Mouse (Mus musculus): ENCODE data around the gene Cx3cr1. TPM values are rescaled to one million over a fixed set of nuclear protein-coding genes. Genes with fewer than 3 reads are reported as not detected.

Cx3cr1 gene
- polyA plus RNA-seq, 1 experiment from 2014 or later: 7.4 TPM

- H3K4me1 ChIP-seq (ENCODE audit: control insufficient read depth, insufficient read depth, low read length): peaks cover 59% of the 10 kb centered on the region
- H3K27ac ChIP-seq (ENCODE audit: low read depth, low read length): no peak overlapping the region
Observed at GRCm38 (mm10) chr9:119979749-119980148, 89.9 kb downstream of the Cx3cr1 start.

GRCm38 (mm10) chr9:119978811-119979441 lies 90.8 kb downstream of the Cx3cr1 start:
- Histone ChIP-seq H3K9ac (ENCODE audit: low read depth, low read length) (no peak overlapping the region), H3K27ac (ENCODE audit: low read depth, low read length) (no peak overlapping the region), H3K9me3 (ENCODE audit: control insufficient read depth, low read length) (no peaks in the 10 kb centered on the region), H3K27me3 (ENCODE audit: control insufficient read depth, insufficient read depth, low read length) (no peaks in the 10 kb centered on the region), H3K4me2 (replicated peaks; ENCODE audit: low read depth, low read length) (no peak overlapping the region), H3K4me3 (ENCODE audit: low read length) (no peak overlapping the region), H3K4me1 (ENCODE audit: control insufficient read depth, insufficient read depth, low read length) (peaks cover 52% of the 10 kb centered on the region), H3K36me3 (ENCODE audit: control insufficient read depth, insufficient read depth, low read length) (peaks cover 9% of the 10 kb centered on the region; the same call in 1 of the 2 replicates)
- WGBS: 78% methylated on average over 6 of the region's 6 CpGs
- no peak for ATAC-seq (ENCODE audit: low FRiP score, low TSS enrichment)

More at GRCm38 (mm10) chr9:119979749-119980148, 89.9 kb downstream of the Cx3cr1 start:
- no peak overlapping the region for H3K9ac ChIP-seq (ENCODE audit: low read depth, low read length)
- WGBS: 63% methylated on average over 2 of the region's 2 CpGs
- 0 out of 2 replicates have a peak, but pooled peaks cover 4% of the 10 kb centered on the region for H3K36me3 ChIP-seq (ENCODE audit: control insufficient read depth, insufficient read depth, low read length)
- H3K9me3 ChIP-seq (ENCODE audit: control insufficient read depth, low read length): no peaks in the 10 kb centered on the region
- H3K27me3 ChIP-seq (ENCODE audit: control insufficient read depth, insufficient read depth, low read length): no peaks in the 10 kb centered on the region
- no peak overlapping the region for H3K4me3 ChIP-seq (ENCODE audit: low read length)
- no peak for ATAC-seq (ENCODE audit: low FRiP score, low TSS enrichment)
- no peak overlapping the region for H3K4me2 ChIP-seq (replicated peaks; ENCODE audit: low read depth, low read length)

DNA sequence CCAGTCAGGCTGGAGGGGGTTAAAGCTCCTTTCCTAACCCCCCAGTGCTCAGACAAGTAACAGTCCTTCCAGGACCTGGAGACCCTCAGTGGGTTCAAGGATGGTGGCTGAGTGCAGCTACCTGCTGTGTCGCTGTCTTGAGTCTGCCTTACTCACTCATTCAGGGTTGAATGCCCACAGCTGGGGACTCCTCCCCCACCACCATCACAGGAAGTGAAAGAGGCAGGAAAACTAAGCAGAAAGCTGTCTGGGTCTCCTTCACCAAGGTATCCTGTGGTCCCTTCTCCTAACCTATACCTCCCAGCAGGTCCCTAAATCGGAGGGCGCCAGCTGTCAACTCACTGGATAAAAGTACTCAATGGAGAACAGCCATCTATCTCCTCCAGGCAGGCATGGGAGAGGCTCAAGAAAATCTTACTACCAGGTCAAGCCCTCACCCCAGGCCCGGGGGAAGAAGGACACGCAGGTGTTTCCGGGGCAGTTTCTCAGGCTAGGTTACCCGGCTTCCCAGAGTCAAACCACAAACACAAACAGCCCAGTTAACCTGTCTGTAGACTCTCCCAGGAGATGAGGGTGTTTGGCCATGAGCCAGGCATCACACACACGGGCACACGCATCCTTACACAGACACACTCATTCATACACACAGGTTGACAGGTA lies 91.4 kb downstream of the Cx3cr1 start:
- 33% methylated on average over 9 of the region's 9 CpGs for WGBS
- Histone ChIP-seq H3K27me3 (ENCODE audit: control insufficient read depth, insufficient read depth, low read length) (no peaks in the 10 kb centered on the region), H3K36me3 (ENCODE audit: control insufficient read depth, insufficient read depth, low read length) (peaks cover 16% of the 10 kb centered on the region), H3K4me3 (ENCODE audit: low read length) (no peak overlapping the region), H3K27ac (ENCODE audit: low read depth, low read length) (peak overlapping the region; percentile 24; the same call in 1 of the 2 replicates), H3K4me1 (ENCODE audit: control insufficient read depth, insufficient read depth, low read length) (peaks cover 52% of the 10 kb centered on the region), H3K9ac (ENCODE audit: low read depth, low read length) (no peak overlapping the region), H3K9me3 (ENCODE audit: control insufficient read depth, low read length) (no peaks in the 10 kb centered on the region), H3K4me2 (replicated peaks; ENCODE audit: low read depth, low read length) (peak overlapping the region; percentile 4; the same call in 1 of the 2 replicates)
- ATAC-seq (ENCODE audit: low FRiP score, low TSS enrichment): no peak

DNA sequence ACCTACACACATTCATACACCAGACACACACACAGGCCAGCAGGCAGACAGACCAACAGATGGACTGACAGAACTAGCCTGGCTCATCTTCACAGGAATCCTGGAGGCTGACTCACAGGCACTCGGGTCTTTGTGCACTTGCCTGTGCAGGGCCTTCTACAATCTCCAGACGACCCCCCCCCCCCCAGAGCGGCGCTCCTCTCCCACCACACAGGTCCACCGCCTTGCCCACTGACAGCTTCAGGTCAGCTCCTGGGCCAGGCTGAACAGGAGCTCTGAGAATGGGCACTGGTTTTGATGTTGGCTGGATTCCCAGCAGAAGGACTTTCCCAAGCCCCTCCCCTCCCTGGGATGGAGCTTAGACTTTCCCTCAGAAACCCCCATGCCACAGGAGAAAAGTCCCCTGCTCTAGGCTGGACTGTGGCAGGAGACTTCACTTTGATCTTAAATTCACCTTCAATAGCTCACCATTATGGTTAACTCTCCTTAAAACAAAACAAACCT lies 92.1 kb downstream of the Cx3cr1 start:
- H3K36me3 ChIP-seq (ENCODE audit: control insufficient read depth, insufficient read depth, low read length): peaks cover 22% of the 10 kb centered on the region
- no peaks in the 10 kb centered on the region for H3K9me3 ChIP-seq (ENCODE audit: control insufficient read depth, low read length)
- no peaks in the 10 kb centered on the region for H3K27me3 ChIP-seq (ENCODE audit: control insufficient read depth, insufficient read depth, low read length)
- H3K4me2 ChIP-seq (replicated peaks; ENCODE audit: low read depth, low read length): peak overlapping the region; percentile 4; the same call in 1 of the 2 replicates
- no peak for ATAC-seq (ENCODE audit: low FRiP score, low TSS enrichment)
- H3K4me1 ChIP-seq (ENCODE audit: control insufficient read depth, insufficient read depth, low read length): peaks cover 51% of the 10 kb centered on the region
- H3K4me3 ChIP-seq (ENCODE audit: low read length): no peak overlapping the region
- WGBS: 23% methylated on average over 4 of the region's 5 CpGs
- no peak overlapping the region for H3K9ac ChIP-seq (ENCODE audit: low read depth, low read length)
- H3K27ac ChIP-seq (ENCODE audit: low read depth, low read length): peak overlapping the region; percentile 24; the same call in 1 of the 2 replicates

GRCm38 (mm10) chr9:119976704-119977556 lies 92.7 kb downstream of the Cx3cr1 start:
- H3K27ac ChIP-seq (ENCODE audit: low read depth, low read length): no peak overlapping the region
- H3K9me3 ChIP-seq (ENCODE audit: control insufficient read depth, low read length): no peaks in the 10 kb centered on the region
- H3K36me3 ChIP-seq (ENCODE audit: control insufficient read depth, insufficient read depth, low read length): peaks cover 27% of the 10 kb centered on the region
- 0 out of 2 replicates have a peak overlapping the region, but pooled peaks have one; percentile 23 for H3K9ac ChIP-seq (ENCODE audit: low read depth, low read length)
- ATAC-seq (ENCODE audit: low FRiP score, low TSS enrichment): no peak
- H3K4me2 ChIP-seq (replicated peaks; ENCODE audit: low read depth, low read length): peak overlapping the region; percentile 15; the same call in 1 of the 2 replicates
- H3K4me1 ChIP-seq (ENCODE audit: control insufficient read depth, insufficient read depth, low read length): peaks cover 44% of the 10 kb centered on the region
- no peaks in the 10 kb centered on the region for H3K27me3 ChIP-seq (ENCODE audit: control insufficient read depth, insufficient read depth, low read length)
- no peak overlapping the region for H3K4me3 ChIP-seq (ENCODE audit: low read length)
- WGBS: 26% methylated on average over 17 of the region's 17 CpGs

GRCm38 (mm10) chr9:119975286-119975685 lies 94.4 kb downstream of the Cx3cr1 start:
- Histone ChIP-seq H3K27me3 (ENCODE audit: control insufficient read depth, insufficient read depth, low read length) (no peaks in the 10 kb centered on the region), H3K9me3 (ENCODE audit: control insufficient read depth, low read length) (no peaks in the 10 kb centered on the region), H3K27ac (ENCODE audit: low read depth, low read length) (no peak overlapping the region), H3K4me1 (ENCODE audit: control insufficient read depth, insufficient read depth, low read length) (peaks cover 33% of the 10 kb centered on the region), H3K4me3 (ENCODE audit: low read length) (no peak overlapping the region), H3K9ac (ENCODE audit: low read depth, low read length) (no peak overlapping the region), H3K4me2 (replicated peaks; ENCODE audit: low read depth, low read length) (no peak overlapping the region), H3K36me3 (ENCODE audit: control insufficient read depth, insufficient read depth, low read length) (peaks cover 35% of the 10 kb centered on the region)
- 93% methylated on average over 4 of the region's 4 CpGs for WGBS
- no peak for ATAC-seq (ENCODE audit: low FRiP score, low TSS enrichment)

DNA sequence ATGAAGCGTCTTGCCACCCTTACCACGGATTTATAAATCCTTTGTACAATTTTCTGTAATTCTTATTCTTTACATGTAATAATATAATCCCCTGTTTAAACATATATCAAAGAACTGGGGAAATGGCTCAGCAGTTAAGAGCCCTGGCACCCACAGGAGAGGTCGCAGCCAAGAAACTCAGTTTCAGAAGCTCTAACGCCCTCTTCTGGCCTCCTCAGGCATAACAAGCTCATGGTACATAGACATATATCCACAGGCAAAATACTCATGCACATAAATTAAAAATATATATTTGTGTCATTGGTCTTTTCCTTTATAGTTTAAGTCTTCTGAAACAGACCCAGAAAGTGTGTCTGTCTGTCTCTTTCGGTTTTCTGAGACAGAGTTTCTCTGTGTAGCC lies 95.1 kb downstream of the Cx3cr1 start:
- no peak for ATAC-seq (ENCODE audit: low FRiP score, low TSS enrichment)
- no peaks in the 10 kb centered on the region for H3K9me3 ChIP-seq (ENCODE audit: control insufficient read depth, low read length)
- 85% methylated on average over 5 of the region's 5 CpGs for WGBS
- H3K9ac ChIP-seq (ENCODE audit: low read depth, low read length): no peak overlapping the region
- no peak overlapping the region for H3K27ac ChIP-seq (ENCODE audit: low read depth, low read length)
- H3K4me2 ChIP-seq (replicated peaks; ENCODE audit: low read depth, low read length): no peak overlapping the region
- no peak overlapping the region for H3K4me3 ChIP-seq (ENCODE audit: low read length)
- H3K27me3 ChIP-seq (ENCODE audit: control insufficient read depth, insufficient read depth, low read length): no peaks in the 10 kb centered on the region
- peaks cover 35% of the 10 kb centered on the region for H3K36me3 ChIP-seq (ENCODE audit: control insufficient read depth, insufficient read depth, low read length)
- H3K4me1 ChIP-seq (ENCODE audit: control insufficient read depth, insufficient read depth, low read length): peaks cover 28% of the 10 kb centered on the region

GRCm38 (mm10) chr9:119973869-119974520 lies 95.7 kb downstream of the Cx3cr1 start:
- H3K36me3 ChIP-seq (ENCODE audit: control insufficient read depth, insufficient read depth, low read length): peaks cover 35% of the 10 kb centered on the region
- no peaks in the 10 kb centered on the region for H3K27me3 ChIP-seq (ENCODE audit: control insufficient read depth, insufficient read depth, low read length)
- H3K9ac ChIP-seq (ENCODE audit: low read depth, low read length): no peak overlapping the region
- 92% methylated on average over 27 of the region's 27 CpGs for WGBS
- no peaks in the 10 kb centered on the region for H3K9me3 ChIP-seq (ENCODE audit: control insufficient read depth, low read length)
- ATAC-seq (ENCODE audit: low FRiP score, low TSS enrichment): no peak
- H3K4me1 ChIP-seq (ENCODE audit: control insufficient read depth, insufficient read depth, low read length): peaks cover 28% of the 10 kb centered on the region
- H3K27ac ChIP-seq (ENCODE audit: low read depth, low read length): no peak overlapping the region
- H3K4me3 ChIP-seq (ENCODE audit: low read length): no peak overlapping the region
- no peak overlapping the region for H3K4me2 ChIP-seq (replicated peaks; ENCODE audit: low read depth, low read length)
